Mouse (Mus musculus): ENCODE data around the gene Dusp13. TPM values are rescaled to one million over a fixed set of nuclear protein-coding genes. Genes with fewer than 3 reads are reported as not detected.

Gene Dusp13
- not detected in 2 replicates for polyA plus RNA-seq (2016; fragmentation: Nextera tagmentation; extraction: Ambion mirVana)

- under 1% methylated on average over 26 of the region's 26 CpGs for WGBS
- ATAC-seq (ENCODE audit: low FRiP score): peak; percentile 68
- Histone ChIP-seq H3K4me3 (replicated peaks) (peak within 1 kb of the TSS; percentile 76), H3K27me3 (no peaks in the 10 kb centered on the region), H3K9ac (peak within 1 kb of the TSS; percentile 79), H3K4me2 (peak within 1 kb of the TSS; percentile 83), H3K27ac (peak within 1 kb of the TSS; percentile 88), H3K9me3 (no peaks in the 10 kb centered on the region), H3K36me3 (replicated peaks) (no peaks in the 10 kb centered on the region), H3K4me1 (peaks cover 16% of the 10 kb centered on the region)
These were observed at the start of gene Dusp13 for GRCm38 (mm10) chr14:21750881-21751542. Dusp13 (minus strand) TSS chr14:21751181.

- WGBS: 97% methylated on average over 4 of the region's 4 CpGs
- no peak overlapping the region for H3K4me3 ChIP-seq (replicated peaks)
- no peak for ATAC-seq (ENCODE audit: low FRiP score)
- no peak overlapping the region for H3K27ac ChIP-seq
- H3K27me3 ChIP-seq: no peaks in the 10 kb centered on the region
- H3K9ac ChIP-seq: no peak overlapping the region
- no peaks in the 10 kb centered on the region for H3K4me1 ChIP-seq
- peaks cover 10% of the 10 kb centered on the region for H3K36me3 ChIP-seq (replicated peaks)
- H3K4me2 ChIP-seq: no peak overlapping the region
- H3K9me3 ChIP-seq: no peaks in the 10 kb centered on the region
These were observed 49.7 kb upstream of the Dusp13 start for GRCm38 (mm10) chr14:21800641-21801040.

DNA sequence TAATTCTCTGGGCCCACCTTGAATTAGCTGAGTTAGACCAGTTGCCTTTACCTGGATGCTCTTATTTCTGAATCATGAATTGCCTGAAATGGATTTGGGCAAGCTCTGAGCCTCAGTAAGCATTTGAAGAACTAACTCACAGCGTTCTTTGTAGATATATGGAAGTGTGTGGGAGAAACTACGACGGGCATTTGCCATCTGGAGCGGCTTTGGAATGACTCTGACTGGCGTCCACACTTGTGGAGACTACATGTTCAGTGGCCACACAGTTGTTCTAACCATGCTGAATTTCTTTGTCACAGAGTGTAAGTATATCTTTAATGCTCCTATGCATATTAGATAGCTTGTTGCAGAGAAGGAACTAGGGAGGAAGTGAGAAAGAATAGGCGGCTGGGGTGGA, 41.3 kb upstream of the Dusp13 start:
- Histone ChIP-seq H3K27me3 (no peaks in the 10 kb centered on the region), H3K9me3 (no peaks in the 10 kb centered on the region), H3K36me3 (replicated peaks) (peaks cover 29% of the 10 kb centered on the region), H3K27ac (no peak overlapping the region), H3K4me3 (replicated peaks) (no peak overlapping the region), H3K4me1 (0 out of 2 replicates have a peak, but pooled peaks cover 4% of the 10 kb centered on the region), H3K4me2 (no peak overlapping the region), H3K9ac (no peak overlapping the region)
- 93% methylated on average over 6 of the region's 6 CpGs for WGBS
- ATAC-seq (ENCODE audit: low FRiP score): no peak

- ATAC-seq (ENCODE audit: low FRiP score): no peak
- no peak overlapping the region for H3K9ac ChIP-seq
- H3K9me3 ChIP-seq: no peaks in the 10 kb centered on the region
- no peak overlapping the region for H3K4me3 ChIP-seq (replicated peaks)
- H3K4me1 ChIP-seq: peaks cover 4% of the 10 kb centered on the region; the same call in 1 of the 2 replicates
- peaks cover 29% of the 10 kb centered on the region for H3K36me3 ChIP-seq (replicated peaks)
- H3K27ac ChIP-seq: no peak overlapping the region
- WGBS: 93% methylated on average over 4 of the region's 4 CpGs
- no peaks in the 10 kb centered on the region for H3K27me3 ChIP-seq
- no peak overlapping the region for H3K4me2 ChIP-seq
These were observed 40.7 kb upstream of the Dusp13 start for GRCm38 (mm10) chr14:21791722-21792121.

- Histone ChIP-seq H3K27me3 (no peaks in the 10 kb centered on the region), H3K9ac (no peak overlapping the region), H3K9me3 (no peaks in the 10 kb centered on the region), H3K4me3 (replicated peaks) (no peak overlapping the region), H3K27ac (no peak overlapping the region), H3K36me3 (replicated peaks) (peaks cover 31% of the 10 kb centered on the region), H3K4me1 (peaks cover 9% of the 10 kb centered on the region), H3K4me2 (no peak overlapping the region)
- WGBS: 92% methylated on average over 9 of the region's 9 CpGs
- ATAC-seq (ENCODE audit: low FRiP score): no peak
These were observed 39.7 kb upstream of the Dusp13 start for GRCm38 (mm10) chr14:21790585-21791251.

GRCm38 (mm10) chr14:21788121-21788520, 37.1 kb upstream of the Dusp13 start:
- H3K4me1 ChIP-seq: peaks cover 4% of the 10 kb centered on the region
- H3K4me2 ChIP-seq: no peak overlapping the region
- peaks cover 41% of the 10 kb centered on the region for H3K36me3 ChIP-seq (replicated peaks)
- no peak for ATAC-seq (ENCODE audit: low FRiP score)
- no peak overlapping the region for H3K27ac ChIP-seq
- no peaks in the 10 kb centered on the region for H3K9me3 ChIP-seq
- no peak overlapping the region for H3K4me3 ChIP-seq (replicated peaks)
- H3K27me3 ChIP-seq: no peaks in the 10 kb centered on the region
- no peak overlapping the region for H3K9ac ChIP-seq
- WGBS: 92% methylated on average over 5 of the region's 5 CpGs

GRCm38 (mm10) chr14:21787374-21787773, 36.4 kb upstream of the Dusp13 start:
- WGBS: 77% methylated on average over 3 of the region's 3 CpGs
- no peak for ATAC-seq (ENCODE audit: low FRiP score)
- Histone ChIP-seq H3K4me2 (no peak overlapping the region), H3K9ac (no peak overlapping the region), H3K9me3 (no peaks in the 10 kb centered on the region), H3K27ac (no peak overlapping the region), H3K4me1 (peaks cover 4% of the 10 kb centered on the region), H3K4me3 (replicated peaks) (no peak overlapping the region), H3K27me3 (no peaks in the 10 kb centered on the region), H3K36me3 (replicated peaks) (peaks cover 35% of the 10 kb centered on the region)

DNA sequence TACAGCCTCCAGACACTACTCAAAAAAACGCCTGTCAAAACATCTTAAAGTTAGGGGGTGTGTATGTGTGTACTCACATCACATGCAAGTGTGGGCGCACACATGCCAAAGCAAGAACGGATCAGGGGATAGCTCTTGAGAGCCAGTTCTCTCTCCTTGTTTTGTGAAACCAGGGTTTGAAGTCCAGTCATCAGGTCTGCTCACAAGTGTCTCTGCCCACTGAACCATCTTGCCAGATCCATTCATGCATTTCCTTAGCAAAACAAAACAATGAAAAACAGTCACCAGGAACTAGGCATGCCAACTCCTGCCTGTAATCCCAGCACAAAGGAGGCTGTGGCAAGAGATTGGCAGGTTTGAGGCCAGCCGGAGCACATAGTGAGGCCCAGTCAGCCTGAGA, 35.5 kb upstream of the Dusp13 start:
- no peak overlapping the region for H3K4me2 ChIP-seq
- no peaks in the 10 kb centered on the region for H3K9me3 ChIP-seq
- no peaks in the 10 kb centered on the region for H3K27me3 ChIP-seq
- ATAC-seq (ENCODE audit: low FRiP score): no peak
- H3K36me3 ChIP-seq (replicated peaks): peaks cover 30% of the 10 kb centered on the region
- no peak overlapping the region for H3K4me3 ChIP-seq (replicated peaks)
- 61% methylated on average over 4 of the region's 4 CpGs for whole genome bisulfite sequencing
- no peak overlapping the region for H3K27ac ChIP-seq
- H3K4me1 ChIP-seq: peaks cover 4% of the 10 kb centered on the region
- no peak overlapping the region for H3K9ac ChIP-seq

GRCm38 (mm10) chr14:21776201-21776600, 25.2 kb upstream of the Dusp13 start:
- Histone ChIP-seq H3K36me3 (replicated peaks) (peaks cover 33% of the 10 kb centered on the region), H3K4me1 (0 out of 2 replicates have a peak, but pooled peaks cover 6% of the 10 kb centered on the region), H3K9me3 (no peaks in the 10 kb centered on the region), H3K4me3 (replicated peaks) (no peak overlapping the region), H3K27me3 (no peaks in the 10 kb centered on the region), H3K4me2 (no peak overlapping the region), H3K9ac (no peak overlapping the region), H3K27ac (no peak overlapping the region)
- WGBS: 94% methylated on average over 4 of the region's 4 CpGs
- ATAC-seq (ENCODE audit: low FRiP score): no peak

DNA sequence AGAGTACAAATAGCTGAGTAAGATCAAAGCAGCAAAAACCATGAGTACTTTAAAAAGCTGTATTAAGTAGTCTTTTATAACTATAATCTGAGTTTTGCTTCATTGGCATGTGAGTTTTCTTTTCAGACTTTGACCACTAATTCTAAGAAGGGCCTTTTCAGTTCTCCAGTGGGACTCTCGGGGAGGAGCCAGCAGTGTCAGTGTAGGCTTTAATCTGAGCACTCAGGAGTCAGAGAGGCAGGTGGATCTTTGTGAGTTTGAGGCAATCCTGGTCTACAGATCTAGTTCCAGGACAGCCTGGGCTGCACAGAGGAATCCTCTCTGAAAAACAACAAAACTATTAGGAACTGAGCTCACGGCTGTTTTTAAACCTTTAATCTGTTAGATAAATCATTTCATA, 23.0 kb upstream of the Dusp13 start:
- Histone ChIP-seq H3K27me3 (no peaks in the 10 kb centered on the region), H3K27ac (no peak overlapping the region), H3K36me3 (replicated peaks) (peaks cover 18% of the 10 kb centered on the region), H3K9ac (no peak overlapping the region), H3K9me3 (no peaks in the 10 kb centered on the region), H3K4me1 (peaks cover 14% of the 10 kb centered on the region; the same call in 1 of the 2 replicates), H3K4me2 (no peak overlapping the region), H3K4me3 (replicated peaks) (no peak overlapping the region)
- no peak for ATAC-seq (ENCODE audit: low FRiP score)
- 54% methylated on average over 2 of the region's 2 CpGs for WGBS

GRCm38 (mm10) chr14:21772506-21773281, 21.7 kb upstream of the Dusp13 start:
- H3K27ac ChIP-seq: no peak overlapping the region
- H3K9me3 ChIP-seq: no peaks in the 10 kb centered on the region
- H3K36me3 ChIP-seq (replicated peaks): peaks cover 14% of the 10 kb centered on the region
- WGBS: 73% methylated on average over 11 of the region's 11 CpGs
- H3K27me3 ChIP-seq: no peaks in the 10 kb centered on the region
- no peak for ATAC-seq (ENCODE audit: low FRiP score)
- no peak overlapping the region for H3K4me2 ChIP-seq
- no peak overlapping the region for H3K4me3 ChIP-seq (replicated peaks)
- peaks cover 24% of the 10 kb centered on the region for H3K4me1 ChIP-seq
- no peak overlapping the region for H3K9ac ChIP-seq

DNA sequence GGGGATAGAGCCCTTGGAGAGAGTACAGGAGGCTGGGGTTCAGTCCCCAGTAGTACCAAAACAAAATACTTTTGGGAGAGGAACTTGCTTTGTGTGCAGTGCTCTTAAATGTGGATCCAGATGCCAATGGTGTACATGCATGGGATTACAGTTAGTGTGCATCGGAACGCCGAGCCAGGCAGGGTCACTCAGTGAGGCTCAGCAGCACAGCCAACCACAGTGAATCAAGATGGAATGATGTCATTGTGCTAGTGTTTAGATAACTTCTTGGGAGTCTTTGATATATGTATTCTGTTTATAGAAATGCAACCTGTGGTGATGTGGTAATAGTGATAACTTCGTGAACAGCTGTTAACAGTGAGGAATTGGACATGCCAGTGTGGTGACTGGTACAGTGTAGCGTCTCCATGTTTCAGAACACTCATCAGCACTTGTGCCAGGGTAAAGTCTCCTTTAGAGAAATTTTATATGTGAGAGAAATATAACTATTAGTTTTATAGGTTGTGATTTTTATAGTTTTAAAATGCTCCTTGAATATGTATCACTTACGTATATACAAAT, 15.5 kb upstream of the Dusp13 start:
- ATAC-seq (ENCODE audit: low FRiP score): no peak
- Histone ChIP-seq H3K27ac (no peak overlapping the region), H3K9me3 (no peaks in the 10 kb centered on the region), H3K4me2 (no peak overlapping the region), H3K36me3 (replicated peaks) (no peaks in the 10 kb centered on the region), H3K4me3 (replicated peaks) (no peak overlapping the region), H3K27me3 (no peaks in the 10 kb centered on the region), H3K4me1 (peaks cover 21% of the 10 kb centered on the region), H3K9ac (no peak overlapping the region)
- whole genome bisulfite sequencing: 94% methylated on average over 6 of the region's 6 CpGs
